Mouse (Mus musculus) ES-E14 (cell line): ENCODE data around the gene Dlgap1.

Experiments used
- CHD2 ChIP-seq: IDR thresholded peaks from 2 replicates; pipeline ENCODE4 v1.6.1; 2014; ENCODE audit warnings: mild to moderate bottlenecking, low read depth, low read length, inconsistent platforms
- HCFC1 ChIP-seq: IDR thresholded peaks from 2 replicates; pipeline ENCODE4 v1.6.1; 2012; ENCODE audit warnings: low read length, inconsistent platforms, borderline replicate concordance; ENCODE audit not compliant: insufficient read depth
- MAFK ChIP-seq: IDR thresholded peaks from 2 replicates; pipeline ENCODE4 v1.6.1; 2014; ENCODE audit warnings: mild to moderate bottlenecking, low read depth, low read length, inconsistent platforms; ENCODE audit not compliant: insufficient read depth
- ZC3H11A ChIP-seq: IDR thresholded peaks from 2 replicates; pipeline ENCODE4 v1.6.1; 2012; ENCODE audit warnings: low read depth, mild to moderate bottlenecking, inconsistent platforms, low read length, borderline replicate concordance
- ZNF384 ChIP-seq: IDR thresholded peaks from 2 replicates; pipeline ENCODE4 v1.6.1; 2012; ENCODE audit warnings: low read depth, low read length, inconsistent platforms

DNA sequence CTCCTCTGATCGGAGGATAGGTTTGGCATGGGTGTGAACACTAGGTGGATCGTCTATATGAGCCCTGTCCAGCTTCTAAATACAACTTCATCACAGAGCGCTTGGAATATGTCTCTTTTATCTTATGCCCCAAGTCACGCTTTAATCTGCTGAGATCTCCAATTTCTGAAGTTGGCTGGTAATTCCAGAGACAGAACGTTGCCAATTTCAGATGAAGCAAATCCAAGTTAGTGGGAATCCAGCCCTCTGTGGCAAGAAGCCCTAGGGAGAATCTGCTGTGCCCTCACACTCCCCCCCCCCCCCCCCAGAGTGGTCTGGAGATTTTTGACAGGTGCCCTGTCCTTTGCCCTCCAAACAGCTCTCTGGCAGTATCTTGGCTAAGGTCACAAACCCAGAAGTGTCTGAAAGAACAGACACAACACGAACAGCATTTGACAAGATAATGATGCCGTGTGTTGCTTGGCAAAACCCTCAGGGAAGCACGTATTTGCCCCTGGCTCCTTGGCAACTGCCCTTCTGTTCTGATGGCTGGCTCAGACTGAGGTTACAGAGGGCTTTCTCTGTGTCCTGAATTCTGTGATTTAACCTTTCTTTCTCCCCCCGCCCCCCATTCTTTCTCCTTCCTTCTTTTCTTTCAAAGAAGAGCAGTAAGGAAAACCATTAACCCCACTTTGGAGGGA lies 822.9 kb downstream of the Dlgap1 start:
- no peak for TF ChIP-seq CHD2
- TF ChIP-seq ZC3H11A, result no peak
- TF ChIP-seq HCFC1, result no peak
- TF ChIP-seq MAFK, result no peak
- no peak for TF ChIP-seq ZNF384
